Mouse (Mus musculus) embryonic facial prominence, embryonic 10.5 days (tissue): ENCODE data around the gene Cdh1. TPM values are rescaled to one million over a fixed set of nuclear protein-coding genes. Genes with fewer than 3 reads are reported as not detected.
A peak's percentile ranks its signal among the peaks of the same experiment; 100 is the strongest.

Experiments
- DNase-seq: peaks from one replicate; pipeline ENCODE4 v3.0.0-alpha.2; 2017; ENCODE audit warnings: low spot score
- H3K27ac ChIP-seq: fragments of 300-500 bp; sonication (generic); replicated peaks from 2 replicates; pipeline ENCODE4 v1.5.1; 2016; ENCODE audit warnings: mild to moderate bottlenecking
- H3K27me3 ChIP-seq: fragments of 300-500 bp; sonication (generic); replicated peaks from 2 replicates; pipeline ENCODE4 v1.6.1; 2016; ENCODE audit warnings: low read depth, mild to moderate bottlenecking; ENCODE audit not compliant: poor library complexity, severe bottlenecking
- H3K36me3 ChIP-seq: fragments of 300-500 bp; sonication (generic); replicated peaks from 2 replicates; pipeline ENCODE4 v1.6.1; 2016; ENCODE audit warnings: mild to moderate bottlenecking, moderate library complexity
- H3K4me1 ChIP-seq: fragments of 300-500 bp; sonication (generic); 2 replicates; pipeline ENCODE4 v1.6.1; 2016
- H3K4me3 ChIP-seq: fragments of 300-500 bp; sonication (generic); 2 replicates; pipeline ENCODE4 v1.5.1; 2016; ENCODE audit warnings: mild to moderate bottlenecking, moderate library complexity
- H3K9me3 ChIP-seq: fragments of 300-500 bp; sonication (generic); 2 replicates; pipeline ENCODE4 v1.6.1; 2016; ENCODE audit warnings: mild to moderate bottlenecking
- WGBS: fragments of 180-500 bp; shearing (Covaris S2); methylation state at CpG from one replicate; pipeline ENCODE4 v1.1.7; 2016; 5-methylcytosine and 5-hydroxymethylcytosine counted together
- polyA plus RNA-seq: library from polyadenylated mRNA; unstranded; fragments of >200 nt; fragmentation: Nextera tagmentation; extraction: Ambion mirVana; gene quantifications from 2 replicates; pipeline ENCODE4 v1.2.1, GENCODE M21; 2016

Cdh1 gene
- polyA plus RNA-seq, 1 experiment from 2014 or later = 22.1 TPM

DNA sequence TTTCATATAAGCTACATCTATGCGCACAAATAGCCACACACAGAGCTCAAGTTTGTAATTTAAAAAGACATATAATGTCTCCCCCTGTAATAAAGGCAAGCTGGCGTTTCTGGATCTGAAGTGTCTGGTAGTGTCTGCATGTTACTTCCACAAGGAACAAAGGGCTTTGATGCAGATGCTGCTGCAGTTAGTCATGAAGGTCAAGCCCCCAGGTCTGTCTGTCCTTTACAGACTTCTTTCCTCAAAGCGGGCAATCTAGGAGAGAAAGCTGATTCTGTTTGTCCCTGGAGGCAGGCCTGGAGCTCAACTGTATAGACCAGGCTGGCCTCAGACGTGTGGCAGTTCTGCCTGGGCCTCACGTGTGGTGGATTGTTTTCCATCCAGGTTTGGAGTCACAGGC, 26.3 kb downstream of the Cdh1 start:
- peaks cover 3% of the 10 kb centered on the region; the same call in 1 of the 2 replicates for H3K27me3 ChIP-seq
- no peaks in the 10 kb centered on the region for H3K36me3 ChIP-seq
- 0 out of 2 replicates have a peak overlapping the region, but pooled peaks have one; percentile 40 for H3K27ac ChIP-seq
- 60% methylated on average over 5 of the region's 5 CpGs for WGBS
- H3K4me3 ChIP-seq = no peak overlapping the region
- peaks cover 35% of the 10 kb centered on the region for H3K4me1 ChIP-seq
- H3K9me3 ChIP-seq = no peaks in the 10 kb centered on the region
- DNase-seq = no peak

DNA sequence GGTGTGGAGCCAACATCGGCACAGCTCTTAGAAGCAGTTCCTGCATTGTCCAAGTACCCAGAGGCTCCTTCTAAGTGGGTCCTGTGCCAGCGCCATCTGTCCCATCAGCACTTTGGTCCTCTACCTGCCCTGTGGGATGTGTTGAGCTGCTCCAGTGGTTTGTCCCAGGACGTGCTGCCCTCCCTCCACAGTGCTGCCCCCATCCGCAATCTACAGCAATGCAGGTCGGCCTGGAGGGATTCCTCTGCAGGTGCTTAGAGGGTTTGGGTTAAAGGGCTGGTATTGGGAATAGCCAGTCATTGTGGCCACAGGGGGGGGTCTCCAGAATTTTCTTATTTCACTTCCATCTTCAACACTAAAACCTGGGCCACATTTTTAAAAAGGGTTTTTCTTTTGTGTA, 28.8 kb downstream of the Cdh1 start:
- H3K27ac ChIP-seq = no peak overlapping the region; the same call in 1 of the 2 replicates
- no peaks in the 10 kb centered on the region for H3K36me3 ChIP-seq
- H3K4me3 ChIP-seq = no peak overlapping the region
- peaks cover 47% of the 10 kb centered on the region for H3K4me1 ChIP-seq
- H3K27me3 ChIP-seq = peaks cover 3% of the 10 kb centered on the region; the same call in 1 of the 2 replicates
- DNase-seq = no peak
- WGBS = 43% methylated on average over 5 of the region's 5 CpGs
- H3K9me3 ChIP-seq = no peaks in the 10 kb centered on the region

DNA sequence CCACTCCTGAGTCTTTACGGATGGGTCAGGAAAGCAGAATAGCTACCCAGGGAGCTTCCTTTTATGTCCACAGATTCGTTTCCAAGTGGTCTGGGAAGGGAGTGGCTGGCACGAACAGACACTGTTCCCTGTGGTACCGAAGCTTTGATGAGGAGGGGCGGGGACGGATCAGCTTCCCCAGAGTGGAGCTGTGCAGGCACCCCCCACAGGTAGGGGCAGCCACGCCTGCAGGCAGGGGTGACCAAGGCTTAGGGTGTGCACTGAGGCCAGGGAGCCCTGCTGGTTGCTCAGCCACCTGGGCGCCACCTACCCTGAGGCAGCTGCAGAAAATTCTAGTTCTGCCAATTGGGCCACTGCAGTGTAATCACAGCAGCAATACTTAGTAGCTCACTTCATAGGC, 29.5 kb downstream of the Cdh1 start:
- no peaks in the 10 kb centered on the region for H3K36me3 ChIP-seq
- peaks cover 49% of the 10 kb centered on the region for H3K4me1 ChIP-seq
- DNase-seq = no peak
- no peak overlapping the region for H3K4me3 ChIP-seq
- 12% methylated on average over 8 of the region's 8 CpGs for WGBS
- peaks cover 3% of the 10 kb centered on the region; the same call in 1 of the 2 replicates for H3K27me3 ChIP-seq
- H3K9me3 ChIP-seq = no peaks in the 10 kb centered on the region
- H3K27ac ChIP-seq = no peak overlapping the region

DNA sequence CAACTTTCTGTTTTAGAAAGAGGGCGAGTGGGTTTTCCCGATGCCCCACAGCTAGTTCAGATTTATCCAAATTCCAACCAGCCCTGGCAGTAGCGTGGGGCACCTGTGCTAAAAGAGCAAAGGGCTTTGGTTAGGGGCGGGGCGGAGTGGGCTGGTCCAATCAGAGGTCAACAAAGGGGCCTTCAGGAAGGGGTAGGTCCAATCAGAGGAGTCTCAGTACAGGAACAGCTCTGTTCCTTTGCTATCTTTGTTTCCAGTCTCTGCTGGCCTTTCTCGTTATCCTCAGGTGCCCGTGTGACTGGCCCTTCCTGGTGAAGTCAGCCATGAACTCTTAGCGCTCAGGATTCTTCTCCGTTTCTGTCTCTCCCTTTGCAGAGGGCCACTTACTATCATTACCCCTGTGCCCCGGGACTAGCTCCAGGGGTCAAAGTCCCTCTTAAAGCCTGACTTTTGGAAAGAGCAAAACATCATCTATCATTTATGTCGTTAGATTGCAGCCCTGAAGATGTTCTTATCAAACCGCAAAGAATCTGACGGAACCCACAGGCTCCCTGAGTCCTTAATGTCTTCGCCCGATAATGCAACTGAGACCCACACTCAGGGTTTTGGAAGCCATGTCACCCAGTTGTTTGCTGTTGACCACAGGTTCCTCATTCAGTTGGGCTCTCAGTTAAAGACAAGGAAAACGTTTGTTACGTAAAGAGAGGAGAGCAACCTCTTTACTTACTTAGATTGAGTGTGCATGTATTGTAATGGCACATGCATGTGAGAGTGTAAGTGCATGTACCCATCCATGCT, 30.4 kb downstream of the Cdh1 start:
- DNase-seq = no peak
- peaks cover 3% of the 10 kb centered on the region; the same call in 1 of the 2 replicates for H3K27me3 ChIP-seq
- no peaks in the 10 kb centered on the region for H3K9me3 ChIP-seq
- H3K36me3 ChIP-seq = no peaks in the 10 kb centered on the region
- no peak overlapping the region for H3K4me3 ChIP-seq
- WGBS = 70% methylated on average over 17 of the region's 17 CpGs
- no peak overlapping the region for H3K27ac ChIP-seq
- peaks cover 46% of the 10 kb centered on the region for H3K4me1 ChIP-seq

DNA sequence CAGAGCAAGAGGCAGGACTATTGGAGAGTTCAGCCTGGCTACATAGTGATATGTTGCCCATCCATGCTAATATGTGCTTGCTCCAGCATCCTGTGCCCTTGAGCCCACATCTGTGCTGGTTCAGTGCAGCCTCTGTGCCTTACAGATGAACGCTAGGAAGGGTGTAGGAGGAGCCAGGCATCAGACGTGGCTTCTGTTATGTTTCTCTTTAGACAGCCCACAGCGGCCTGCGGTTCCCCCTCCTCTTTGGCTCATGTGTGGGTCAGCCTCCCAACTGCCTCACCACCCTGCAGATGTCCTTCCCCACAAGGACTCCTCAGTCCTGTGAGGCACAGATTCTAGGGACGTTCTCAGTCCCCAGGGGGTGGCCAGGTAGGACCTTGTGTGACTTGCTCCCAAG, 32.1 kb downstream of the Cdh1 start:
- WGBS = 46% methylated on average over 5 of the region's 5 CpGs
- no peak overlapping the region for H3K4me3 ChIP-seq
- peaks cover 3% of the 10 kb centered on the region; the same call in 1 of the 2 replicates for H3K27me3 ChIP-seq
- H3K4me1 ChIP-seq = peaks cover 40% of the 10 kb centered on the region
- DNase-seq = no peak
- no peak overlapping the region for H3K27ac ChIP-seq
- H3K36me3 ChIP-seq = no peaks in the 10 kb centered on the region
- H3K9me3 ChIP-seq = no peaks in the 10 kb centered on the region

DNA sequence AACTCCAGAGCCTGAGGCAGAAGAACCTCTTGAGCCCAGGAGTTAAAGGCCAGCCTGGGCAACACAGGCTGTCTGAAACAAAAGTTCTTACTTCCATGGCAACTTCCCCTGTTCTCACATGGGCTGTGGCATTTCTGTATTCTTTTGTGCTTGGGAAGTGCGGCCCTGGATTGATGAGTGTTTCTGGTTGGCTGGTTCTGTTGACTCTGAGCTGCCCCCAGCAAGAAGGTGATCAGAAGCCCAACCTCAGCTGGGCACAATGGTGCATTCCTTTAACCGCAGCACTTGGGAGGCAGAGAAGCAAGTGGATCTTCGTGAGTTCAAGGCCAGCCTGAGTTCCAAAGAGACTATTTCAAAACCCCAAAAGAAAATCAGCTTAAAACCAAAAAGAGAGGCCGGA, 34.3 kb downstream of the Cdh1 start:
- H3K27me3 ChIP-seq = no peaks in the 10 kb centered on the region; the same call in 1 of the 2 replicates
- no peak overlapping the region for H3K4me3 ChIP-seq
- H3K9me3 ChIP-seq = no peaks in the 10 kb centered on the region
- peaks cover 42% of the 10 kb centered on the region for H3K4me1 ChIP-seq
- WGBS = 82% methylated on average over 4 of the region's 4 CpGs
- H3K27ac ChIP-seq = no peak overlapping the region
- H3K36me3 ChIP-seq = no peaks in the 10 kb centered on the region
- no peak for DNase-seq

DNA sequence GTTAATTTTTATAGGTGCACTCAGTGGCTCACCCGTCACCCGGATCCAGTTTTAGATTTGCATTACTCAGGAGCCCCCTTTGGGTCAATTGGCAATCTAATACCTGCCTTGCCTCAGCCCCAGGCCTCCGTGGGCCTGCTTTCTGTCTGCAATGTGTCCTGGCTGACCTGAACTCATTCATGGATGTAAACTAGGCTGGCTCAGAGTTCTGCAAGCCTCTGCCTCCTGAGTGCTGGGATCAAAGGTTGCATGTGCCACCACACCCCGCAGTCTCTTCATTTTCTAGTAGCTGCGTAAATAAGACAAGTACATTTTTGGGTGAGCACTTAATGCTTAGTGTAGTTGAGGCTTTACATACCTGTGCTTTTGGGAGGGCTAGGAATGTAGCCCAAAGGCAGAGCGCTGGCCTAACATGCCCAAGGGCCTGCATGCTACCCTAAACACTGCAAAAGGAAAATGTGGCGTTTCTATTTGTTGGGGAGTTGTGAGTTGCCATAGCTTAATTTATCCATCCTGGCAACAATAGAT, 35.7 kb downstream of the Cdh1 start:
- no peaks in the 10 kb centered on the region for H3K27me3 ChIP-seq
- H3K4me1 ChIP-seq = peaks cover 34% of the 10 kb centered on the region
- no peak overlapping the region for H3K27ac ChIP-seq
- DNase-seq = no peak
- H3K4me3 ChIP-seq = no peak overlapping the region
- no peaks in the 10 kb centered on the region for H3K9me3 ChIP-seq
- H3K36me3 ChIP-seq = no peaks in the 10 kb centered on the region
- 84% methylated on average over 7 of the region's 7 CpGs for WGBS

DNA sequence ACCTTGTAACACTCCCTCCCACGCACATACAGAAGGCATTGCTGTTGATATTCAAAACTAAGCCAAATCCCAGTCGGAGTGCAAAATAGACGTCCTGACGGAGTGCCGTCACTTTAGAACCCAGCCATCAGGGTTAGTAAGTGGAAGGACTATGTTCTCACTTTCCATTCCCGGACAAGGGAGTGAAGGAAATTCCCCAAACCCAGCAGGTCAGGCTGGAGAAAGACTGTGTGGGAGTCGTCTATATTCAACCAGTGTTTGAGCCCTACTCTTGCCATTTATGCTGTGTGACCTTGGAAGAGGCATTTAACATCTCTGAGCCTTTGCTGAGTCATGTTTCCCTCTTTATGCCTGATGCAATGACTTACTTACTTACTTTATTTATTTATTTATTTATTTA, 37.1 kb downstream of the Cdh1 start:
- H3K27ac ChIP-seq = no peak overlapping the region
- H3K36me3 ChIP-seq = no peaks in the 10 kb centered on the region
- no peaks in the 10 kb centered on the region for H3K9me3 ChIP-seq
- 88% methylated on average over 7 of the region's 7 CpGs for WGBS
- H3K4me3 ChIP-seq = no peak overlapping the region
- H3K27me3 ChIP-seq = no peaks in the 10 kb centered on the region
- H3K4me1 ChIP-seq = peaks cover 36% of the 10 kb centered on the region
- no peak for DNase-seq

DNA sequence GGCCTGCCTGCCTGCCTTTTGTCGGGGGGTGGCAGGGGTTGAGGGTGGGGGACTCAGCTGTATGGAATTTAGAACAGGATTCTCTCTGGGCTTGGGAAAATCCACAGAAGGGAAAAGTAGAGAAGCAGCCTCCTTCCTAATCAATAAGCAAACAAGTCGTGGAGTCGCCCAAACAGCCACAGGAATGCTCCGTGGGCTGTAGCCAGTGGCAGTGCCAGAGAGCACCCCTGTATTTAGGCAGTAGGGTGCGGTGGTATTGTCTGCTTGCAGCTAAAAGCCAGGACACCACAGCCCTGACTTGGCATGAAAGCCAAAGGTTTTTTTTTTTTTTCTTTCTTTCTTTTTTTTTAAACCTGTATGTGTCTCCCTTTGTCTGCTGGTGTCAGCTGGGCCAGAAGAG, 37.8 kb downstream of the Cdh1 start:
- no peaks in the 10 kb centered on the region for H3K36me3 ChIP-seq
- WGBS = 77% methylated on average over 5 of the region's 5 CpGs
- H3K27ac ChIP-seq = no peak overlapping the region

DNA sequence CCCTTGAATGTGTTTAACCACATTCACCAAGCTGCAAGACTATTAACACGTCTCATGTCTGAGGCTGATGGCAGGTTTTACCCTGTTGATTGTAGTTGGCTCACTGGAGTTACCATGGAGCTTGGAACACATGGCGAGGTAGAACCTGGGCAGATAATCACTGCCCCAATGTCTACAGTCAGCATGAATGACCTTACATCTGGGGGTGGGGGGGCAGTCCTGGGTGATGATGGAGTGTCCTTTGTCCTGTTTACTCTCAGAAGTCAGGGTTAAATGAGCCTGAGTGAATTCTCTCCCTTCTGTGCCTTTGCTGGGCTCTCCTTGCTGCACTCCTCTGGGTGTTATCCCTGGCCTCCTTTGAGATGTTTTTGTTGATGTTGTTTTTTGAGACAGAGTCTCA, 39.0 kb downstream of the Cdh1 start:
- no peaks in the 10 kb centered on the region for H3K36me3 ChIP-seq
- no peaks in the 10 kb centered on the region for H3K27me3 ChIP-seq
- DNase-seq = no peak
- peaks cover 23% of the 10 kb centered on the region; the same call in 1 of the 2 replicates for H3K4me1 ChIP-seq
- 80% methylated on average over 2 of the region's 2 CpGs for WGBS
- H3K4me3 ChIP-seq = no peak overlapping the region
- no peak overlapping the region for H3K27ac ChIP-seq
- H3K9me3 ChIP-seq = no peaks in the 10 kb centered on the region

More for the DNA sequence above, 37.8 kb downstream of the Cdh1 start:
- no peaks in the 10 kb centered on the region for H3K27me3 ChIP-seq
- no peak for DNase-seq
- H3K9me3 ChIP-seq = no peaks in the 10 kb centered on the region
- H3K4me1 ChIP-seq = peaks cover 32% of the 10 kb centered on the region
- H3K4me3 ChIP-seq = no peak overlapping the region

DNA sequence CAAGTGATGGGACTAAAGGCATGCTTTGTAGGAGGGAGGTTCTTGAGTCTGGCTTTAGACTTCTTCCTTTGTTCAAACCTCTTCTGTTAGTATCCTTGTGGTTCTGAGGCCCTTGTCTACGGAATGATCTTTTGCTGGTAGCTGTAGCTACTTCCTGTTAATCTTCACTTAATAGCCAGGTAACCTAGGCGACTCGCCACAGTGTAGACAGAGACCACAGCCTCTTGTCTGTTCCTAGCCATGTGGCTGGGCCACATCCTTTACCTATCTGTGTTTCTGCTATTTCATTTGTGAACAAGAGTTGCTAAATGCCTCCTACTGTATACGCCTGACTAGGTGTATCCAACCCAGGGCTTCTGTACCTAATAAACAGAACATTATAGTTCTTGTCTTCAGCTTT, 39.9 kb downstream of the Cdh1 start:
- Histone ChIP-seq H3K4me1 (peaks cover 23% of the 10 kb centered on the region; the same call in 1 of the 2 replicates), H3K9me3 (no peaks in the 10 kb centered on the region), H3K27ac (no peak overlapping the region), H3K4me3 (no peak overlapping the region), H3K27me3 (no peaks in the 10 kb centered on the region), H3K36me3 (no peaks in the 10 kb centered on the region)
- 90% methylated on average over 4 of the region's 4 CpGs for WGBS
- no peak for DNase-seq

DNA sequence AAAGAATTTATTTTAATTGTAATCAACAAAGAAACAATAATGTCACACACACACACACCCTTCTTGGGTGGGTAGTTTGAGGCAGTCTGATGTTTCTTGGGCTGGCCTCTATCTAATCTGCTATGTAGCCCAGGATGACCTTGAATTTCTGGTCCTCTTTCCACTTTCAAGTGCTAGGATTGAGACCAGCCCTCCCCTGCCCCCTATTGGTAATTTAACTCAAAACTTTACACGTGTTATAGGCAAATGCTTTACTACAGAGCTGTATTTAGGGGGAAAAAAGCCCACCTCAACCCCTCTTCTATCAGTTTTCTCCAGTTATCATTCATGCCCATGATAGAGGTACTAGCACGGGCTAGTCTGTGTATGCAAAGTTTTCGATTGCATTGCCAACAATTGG, 41.8 kb downstream of the Cdh1 start:
- Histone ChIP-seq H3K36me3 (no peaks in the 10 kb centered on the region), H3K27ac (no peak overlapping the region), H3K27me3 (no peaks in the 10 kb centered on the region), H3K4me3 (no peak overlapping the region), H3K4me1 (peaks cover 20% of the 10 kb centered on the region; the same call in 1 of the 2 replicates), H3K9me3 (no peaks in the 10 kb centered on the region)
- 76% methylated on average over 3 of the region's 3 CpGs for WGBS
- DNase-seq = no peak

DNA sequence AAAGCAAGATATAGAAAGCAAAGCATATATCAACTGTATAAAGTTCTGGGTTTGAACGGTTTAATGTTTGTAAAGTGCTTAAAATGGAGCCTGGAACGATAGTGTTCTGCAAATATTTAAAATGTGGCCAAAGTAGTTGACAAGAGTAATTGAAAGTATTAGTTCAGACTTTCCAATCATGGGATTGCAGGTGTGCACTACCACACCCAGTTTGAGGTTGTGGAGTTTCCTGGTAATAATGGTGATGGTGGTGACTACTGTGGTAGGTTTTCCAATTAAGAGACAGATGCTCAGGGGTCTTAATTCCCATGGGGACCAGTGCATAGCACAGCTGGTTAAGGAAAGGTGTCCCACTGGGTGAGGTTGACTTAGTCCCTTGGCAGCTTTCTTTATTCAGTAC, 43.0 kb downstream of the Cdh1 start:
- Histone ChIP-seq H3K27me3 (no peaks in the 10 kb centered on the region), H3K4me3 (no peak overlapping the region), H3K9me3 (no peaks in the 10 kb centered on the region), H3K27ac (no peak overlapping the region), H3K4me1 (peaks cover 16% of the 10 kb centered on the region; the same call in 1 of the 2 replicates), H3K36me3 (no peaks in the 10 kb centered on the region)
- 91% methylated on average over 2 of the region's 2 CpGs for WGBS
- DNase-seq = no peak
